Mouse (Mus musculus): ENCODE data around the gene Smim12. TPM values are rescaled to one million over a fixed set of nuclear protein-coding genes. Genes with fewer than 3 reads are reported as not detected.
A peak's percentile ranks its signal among the peaks of the same experiment; 100 is the strongest.

Gene Smim12
- polyA plus RNA-seq, 1 experiment from 2014 or later = 67.2 TPM

DNA sequence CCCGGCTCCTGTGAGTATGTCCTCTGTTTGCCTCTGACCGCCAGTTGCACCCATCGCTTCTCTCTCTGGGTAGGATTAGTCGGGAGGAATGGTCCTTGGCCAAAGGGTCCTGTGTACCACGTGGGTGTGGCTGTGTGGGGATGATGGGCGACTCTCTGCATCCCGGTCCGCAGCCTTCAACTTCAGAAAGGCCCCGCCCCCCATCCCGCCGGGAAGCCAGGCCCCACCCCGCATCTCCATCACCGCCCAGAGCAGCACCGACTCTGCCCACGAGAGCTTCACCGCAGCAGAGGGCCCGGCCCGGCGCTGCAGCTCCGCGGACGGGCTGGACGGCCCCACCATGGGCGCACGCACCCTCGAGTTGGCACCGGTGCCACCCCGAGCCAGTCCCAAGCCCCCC lies 29.1 kb upstream of the Smim12 start:
- H3K4me2 ChIP-seq (ENCODE audit: low read depth, low read length) = no peak overlapping the region
- no peak for ATAC-seq (replicated peaks; ENCODE audit: extremely low read depth, insufficient read depth, low FRiP score)
- no peak overlapping the region for H3K4me3 ChIP-seq (ENCODE audit: low read length)
- 15% methylated on average over 28 of the region's 28 CpGs for WGBS
- H3K36me3 ChIP-seq (ENCODE audit: control insufficient read depth, insufficient read depth) = no peaks in the 10 kb centered on the region
- no peak overlapping the region for H3K9ac ChIP-seq (ENCODE audit: low read length)
- no peak overlapping the region for H3K27ac ChIP-seq (ENCODE audit: low read length)
- H3K27me3 ChIP-seq (ENCODE audit: control insufficient read depth, insufficient read depth, low read length) = peaks cover 20% of the 10 kb centered on the region
- H3K4me1 ChIP-seq (ENCODE audit: control insufficient read depth, insufficient read depth, low read length) = peaks cover 4% of the 10 kb centered on the region
- no peaks in the 10 kb centered on the region for H3K9me3 ChIP-seq (replicated peaks; ENCODE audit: control insufficient read depth, low read length)

DNA sequence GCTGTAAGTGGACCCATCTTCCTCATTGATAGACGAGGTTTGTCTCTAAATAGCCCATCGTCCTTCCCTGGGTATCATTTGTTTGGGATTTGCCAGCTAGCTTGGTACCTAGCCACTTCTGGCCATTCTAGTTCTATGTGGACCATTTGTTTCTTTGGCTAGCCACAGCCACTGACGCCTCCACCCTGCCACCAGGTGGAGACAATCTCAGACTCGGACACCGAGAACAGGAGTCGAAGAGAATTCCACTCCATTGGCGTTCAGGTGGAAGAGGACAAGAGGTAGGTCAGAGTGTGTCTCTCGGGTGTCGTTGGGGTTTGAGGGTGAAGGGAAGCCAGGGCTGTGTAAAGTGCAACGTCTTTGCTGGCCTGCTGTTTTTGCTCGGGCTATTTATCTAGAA lies 28.5 kb upstream of the Smim12 start:
- H3K9me3 ChIP-seq (replicated peaks; ENCODE audit: control insufficient read depth, low read length) = no peaks in the 10 kb centered on the region
- no peak overlapping the region for H3K4me2 ChIP-seq (ENCODE audit: low read depth, low read length)
- no peaks in the 10 kb centered on the region for H3K36me3 ChIP-seq (ENCODE audit: control insufficient read depth, insufficient read depth)
- H3K4me3 ChIP-seq (ENCODE audit: low read length) = no peak overlapping the region
- H3K27me3 ChIP-seq (ENCODE audit: control insufficient read depth, insufficient read depth, low read length) = peaks cover 20% of the 10 kb centered on the region
- H3K27ac ChIP-seq (ENCODE audit: low read length) = no peak overlapping the region
- H3K4me1 ChIP-seq (ENCODE audit: control insufficient read depth, insufficient read depth, low read length) = peaks cover 4% of the 10 kb centered on the region
- no peak for ATAC-seq (replicated peaks; ENCODE audit: extremely low read depth, insufficient read depth, low FRiP score)
- WGBS = 48% methylated on average over 11 of the region's 11 CpGs
- no peak overlapping the region for H3K9ac ChIP-seq (ENCODE audit: low read length)

DNA sequence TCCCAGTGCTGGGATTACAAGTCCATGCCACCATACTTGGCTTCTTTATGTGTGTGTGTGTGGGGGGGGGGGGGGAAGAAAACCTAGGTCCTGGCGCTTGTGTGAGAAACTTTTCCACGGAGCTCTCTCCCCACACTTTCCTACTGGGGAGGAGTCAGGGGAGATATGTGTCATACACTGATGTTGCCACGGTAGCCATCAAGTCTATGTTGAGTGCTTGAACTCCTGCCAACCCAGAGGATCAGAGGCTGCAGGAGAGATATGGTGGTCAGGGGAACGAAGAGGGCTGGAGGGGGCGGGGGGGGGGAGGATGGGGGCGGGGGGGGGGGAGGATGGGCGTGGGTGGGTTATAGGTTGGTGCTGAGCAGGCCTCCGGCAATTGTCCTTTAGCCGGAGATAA lies 27.8 kb upstream of the Smim12 start:
- no peak for ATAC-seq (replicated peaks; ENCODE audit: extremely low read depth, insufficient read depth, low FRiP score)

DNA sequence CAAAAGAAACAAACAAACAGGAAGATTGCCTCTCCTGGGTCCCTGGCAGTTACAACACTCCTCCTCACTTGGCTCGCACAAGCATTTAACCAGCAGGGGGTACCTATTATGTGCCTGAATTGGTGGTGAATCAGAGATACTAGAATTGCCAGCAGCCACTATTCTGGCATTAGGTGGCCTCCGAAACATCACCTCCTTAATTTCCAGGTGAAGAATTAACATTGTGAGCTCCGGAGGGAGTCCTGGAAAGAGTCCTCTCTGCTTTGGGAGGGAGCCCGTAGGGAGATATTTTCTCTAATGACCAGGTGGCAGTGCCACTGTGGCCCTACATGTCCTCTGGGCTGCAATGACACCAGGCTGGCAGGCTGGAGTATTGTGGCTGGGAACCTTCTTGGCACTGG lies 27.3 kb upstream of the Smim12 start:
- Histone ChIP-seq H3K9me3 (replicated peaks; ENCODE audit: control insufficient read depth, low read length) (no peaks in the 10 kb centered on the region; the same call in 1 of the 2 replicates), H3K27me3 (ENCODE audit: control insufficient read depth, insufficient read depth, low read length) (peaks cover 20% of the 10 kb centered on the region), H3K4me3 (ENCODE audit: low read length) (no peak overlapping the region), H3K36me3 (ENCODE audit: control insufficient read depth, insufficient read depth) (no peaks in the 10 kb centered on the region), H3K9ac (ENCODE audit: low read length) (no peak overlapping the region), H3K27ac (ENCODE audit: low read length) (no peak overlapping the region), H3K4me1 (ENCODE audit: control insufficient read depth, insufficient read depth, low read length) (peaks cover 4% of the 10 kb centered on the region), H3K4me2 (ENCODE audit: low read depth, low read length) (no peak overlapping the region)
- no peak for ATAC-seq (replicated peaks; ENCODE audit: extremely low read depth, insufficient read depth, low FRiP score)
- 78% methylated on average over 4 of the region's 4 CpGs for WGBS

More for the DNA sequence above, 27.8 kb upstream of the Smim12 start:
- WGBS = 18% methylated on average over 5 of the region's 9 CpGs
- Histone ChIP-seq H3K9me3 (replicated peaks; ENCODE audit: control insufficient read depth, low read length) (no peaks in the 10 kb centered on the region; the same call in 1 of the 2 replicates), H3K27ac (ENCODE audit: low read length) (no peak overlapping the region), H3K9ac (ENCODE audit: low read length) (no peak overlapping the region), H3K4me3 (ENCODE audit: low read length) (no peak overlapping the region), H3K4me1 (ENCODE audit: control insufficient read depth, insufficient read depth, low read length) (peaks cover 4% of the 10 kb centered on the region), H3K36me3 (ENCODE audit: control insufficient read depth, insufficient read depth) (no peaks in the 10 kb centered on the region), H3K4me2 (ENCODE audit: low read depth, low read length) (peak overlapping the region; percentile 38), H3K27me3 (ENCODE audit: control insufficient read depth, insufficient read depth, low read length) (peaks cover 20% of the 10 kb centered on the region)

DNA sequence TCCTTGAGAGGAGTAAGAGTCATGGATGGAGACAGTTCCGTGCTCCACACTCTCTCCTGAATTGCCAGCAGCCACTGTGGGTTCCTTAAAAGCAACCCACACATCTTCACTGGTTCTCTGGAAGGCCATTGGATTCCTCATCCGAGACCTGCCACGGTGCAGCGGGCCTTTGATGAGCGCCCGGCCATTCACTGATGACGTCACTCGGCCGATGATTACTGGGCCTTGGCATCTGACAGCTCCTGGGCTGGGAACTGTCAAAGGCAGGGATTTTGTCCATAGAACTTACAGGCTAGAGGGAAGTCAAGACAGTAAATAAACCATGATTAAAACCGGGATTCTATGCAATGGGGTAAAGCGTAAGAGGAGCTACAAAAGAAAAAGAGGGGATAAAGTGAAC lies 26.5 kb upstream of the Smim12 start:
- no peak for ATAC-seq (replicated peaks; ENCODE audit: extremely low read depth, insufficient read depth, low FRiP score)
- no peak overlapping the region for H3K4me3 ChIP-seq (ENCODE audit: low read length)
- no peaks in the 10 kb centered on the region; the same call in 1 of the 2 replicates for H3K9me3 ChIP-seq (replicated peaks; ENCODE audit: control insufficient read depth, low read length)
- H3K36me3 ChIP-seq (ENCODE audit: control insufficient read depth, insufficient read depth) = no peaks in the 10 kb centered on the region
- peaks cover 4% of the 10 kb centered on the region for H3K4me1 ChIP-seq (ENCODE audit: control insufficient read depth, insufficient read depth, low read length)
- WGBS = 55% methylated on average over 11 of the region's 11 CpGs
- H3K4me2 ChIP-seq (ENCODE audit: low read depth, low read length) = no peak overlapping the region
- no peak overlapping the region for H3K27ac ChIP-seq (ENCODE audit: low read length)
- H3K9ac ChIP-seq (ENCODE audit: low read length) = no peak overlapping the region
- peaks cover 20% of the 10 kb centered on the region for H3K27me3 ChIP-seq (ENCODE audit: control insufficient read depth, insufficient read depth, low read length)

DNA sequence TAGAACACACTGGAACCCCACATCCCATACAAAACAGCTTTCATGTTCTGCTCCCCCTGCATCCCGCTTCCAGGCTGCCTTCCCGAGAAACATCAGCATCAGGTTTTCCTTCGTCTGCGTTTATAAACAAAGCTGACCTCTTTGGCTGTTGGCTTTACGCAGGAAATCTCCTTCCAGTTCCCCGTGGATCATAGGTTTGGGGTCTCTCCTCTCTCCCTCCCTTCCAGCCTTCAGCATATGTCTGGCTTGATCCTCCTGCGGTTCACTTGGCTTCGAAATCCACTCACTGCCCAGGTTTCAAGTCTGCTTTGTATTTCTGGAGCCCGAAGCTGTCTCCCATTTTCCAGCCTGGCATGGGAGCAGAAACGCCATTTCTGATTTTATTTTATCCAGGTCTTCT lies 20.3 kb upstream of the Smim12 start:
- Histone ChIP-seq H3K4me2 (ENCODE audit: low read depth, low read length) (no peak overlapping the region), H3K9ac (ENCODE audit: low read length) (no peak overlapping the region), H3K27ac (ENCODE audit: low read length) (no peak overlapping the region), H3K36me3 (ENCODE audit: control insufficient read depth, insufficient read depth) (no peaks in the 10 kb centered on the region), H3K4me3 (ENCODE audit: low read length) (no peak overlapping the region), H3K27me3 (ENCODE audit: control insufficient read depth, insufficient read depth, low read length) (peaks cover 33% of the 10 kb centered on the region), H3K4me1 (ENCODE audit: control insufficient read depth, insufficient read depth, low read length) (no peaks in the 10 kb centered on the region), H3K9me3 (replicated peaks; ENCODE audit: control insufficient read depth, low read length) (no peaks in the 10 kb centered on the region; the same call in 1 of the 2 replicates)
- WGBS = 35% methylated on average over 10 of the region's 10 CpGs
- no peak for ATAC-seq (replicated peaks; ENCODE audit: extremely low read depth, insufficient read depth, low FRiP score)

DNA sequence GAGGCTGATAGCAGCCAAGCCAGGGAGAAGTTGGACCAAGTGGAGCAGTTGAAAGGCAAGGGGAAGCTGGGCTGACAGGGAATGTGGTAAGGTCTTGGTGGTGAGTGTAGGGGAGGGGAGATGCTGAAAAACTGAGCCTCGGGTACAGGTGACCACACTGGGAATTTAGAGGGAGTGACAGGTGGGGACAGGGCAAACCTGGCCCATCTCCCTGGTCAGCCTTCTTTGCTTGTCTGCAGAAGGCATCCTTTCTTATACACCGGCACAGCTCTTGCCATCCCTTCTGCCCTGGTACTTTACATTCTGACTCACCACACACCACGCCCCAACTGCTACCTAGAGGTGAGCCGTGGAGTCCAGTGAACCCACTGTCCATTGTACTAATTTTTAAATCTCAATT lies 19.8 kb upstream of the Smim12 start:
- Histone ChIP-seq H3K9ac (ENCODE audit: low read length) (no peak overlapping the region), H3K9me3 (replicated peaks; ENCODE audit: control insufficient read depth, low read length) (no peaks in the 10 kb centered on the region; the same call in 1 of the 2 replicates), H3K27ac (ENCODE audit: low read length) (no peak overlapping the region), H3K27me3 (ENCODE audit: control insufficient read depth, insufficient read depth, low read length) (peaks cover 33% of the 10 kb centered on the region), H3K4me1 (ENCODE audit: control insufficient read depth, insufficient read depth, low read length) (no peaks in the 10 kb centered on the region), H3K36me3 (ENCODE audit: control insufficient read depth, insufficient read depth) (no peaks in the 10 kb centered on the region), H3K4me3 (ENCODE audit: low read length) (no peak overlapping the region), H3K4me2 (ENCODE audit: low read depth, low read length) (no peak overlapping the region)
- no peak for ATAC-seq (replicated peaks; ENCODE audit: extremely low read depth, insufficient read depth, low FRiP score)
- 62% methylated on average over 4 of the region's 4 CpGs for WGBS

DNA sequence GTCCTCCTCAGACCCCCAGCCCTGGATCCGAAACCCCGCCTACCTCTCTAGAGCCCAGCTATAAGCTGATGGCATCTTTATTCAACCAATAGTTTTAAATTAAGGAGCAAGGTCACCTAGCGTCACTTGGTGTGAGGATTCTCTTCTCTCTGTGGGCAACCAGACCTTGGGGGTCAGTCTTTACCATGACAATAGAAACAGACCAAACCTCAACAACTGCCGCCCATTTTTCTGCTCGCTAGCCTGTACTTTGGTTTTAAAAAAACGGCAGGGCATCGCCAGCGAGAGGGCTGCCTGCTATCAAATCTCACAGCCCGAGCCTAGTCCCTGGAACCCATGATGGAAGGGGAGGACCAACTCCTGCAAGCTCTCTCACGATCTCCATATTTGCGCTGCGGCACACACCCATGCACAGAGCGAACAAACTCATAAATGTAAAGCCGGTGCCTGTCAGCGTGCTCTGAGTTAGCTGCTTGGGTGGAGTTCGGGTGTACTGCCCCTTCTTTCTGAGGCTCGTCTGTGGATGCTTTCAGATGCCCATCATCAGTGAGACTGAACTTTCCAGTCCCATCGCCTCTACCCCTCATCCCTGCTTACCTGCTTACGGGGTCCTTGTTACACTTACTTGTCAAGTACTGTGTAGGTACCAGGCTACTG lies 19.0 kb upstream of the Smim12 start:
- no peaks in the 10 kb centered on the region for H3K36me3 ChIP-seq (ENCODE audit: control insufficient read depth, insufficient read depth)
- no peak overlapping the region for H3K4me2 ChIP-seq (ENCODE audit: low read depth, low read length)
- no peaks in the 10 kb centered on the region for H3K4me1 ChIP-seq (ENCODE audit: control insufficient read depth, insufficient read depth, low read length)
- no peak overlapping the region for H3K4me3 ChIP-seq (ENCODE audit: low read length)
- no peak overlapping the region for H3K27ac ChIP-seq (ENCODE audit: low read length)
- 26% methylated on average over 19 of the region's 19 CpGs for WGBS
- peaks cover 33% of the 10 kb centered on the region for H3K27me3 ChIP-seq (ENCODE audit: control insufficient read depth, insufficient read depth, low read length)
- no peak for ATAC-seq (replicated peaks; ENCODE audit: extremely low read depth, insufficient read depth, low FRiP score)
- H3K9ac ChIP-seq (ENCODE audit: low read length) = no peak overlapping the region
- no peaks in the 10 kb centered on the region; the same call in 1 of the 2 replicates for H3K9me3 ChIP-seq (replicated peaks; ENCODE audit: control insufficient read depth, low read length)

DNA sequence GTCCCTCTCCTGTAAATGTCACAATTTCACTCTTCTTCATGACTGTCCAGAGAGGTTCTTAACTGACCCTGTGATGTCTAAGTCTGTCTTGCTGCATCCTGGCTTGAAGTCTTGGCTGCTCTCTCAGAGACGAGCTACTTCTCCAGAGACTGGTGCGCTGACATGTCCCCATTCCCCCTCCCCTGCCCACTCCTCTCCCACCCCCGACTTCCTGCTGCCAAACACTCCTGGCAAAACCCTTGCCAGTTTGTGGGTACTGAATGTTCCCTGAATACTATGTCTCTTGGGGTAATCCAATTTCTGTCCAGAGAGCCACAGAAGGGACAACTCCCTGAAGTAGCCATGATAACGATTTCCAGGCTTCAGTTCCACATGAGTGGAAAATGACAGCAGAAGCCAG lies 17.5 kb upstream of the Smim12 start:
- Histone ChIP-seq H3K4me3 (ENCODE audit: low read length) (no peak overlapping the region), H3K27me3 (ENCODE audit: control insufficient read depth, insufficient read depth, low read length) (peaks cover 33% of the 10 kb centered on the region), H3K36me3 (ENCODE audit: control insufficient read depth, insufficient read depth) (no peaks in the 10 kb centered on the region), H3K4me1 (ENCODE audit: control insufficient read depth, insufficient read depth, low read length) (no peaks in the 10 kb centered on the region), H3K4me2 (ENCODE audit: low read depth, low read length) (no peak overlapping the region), H3K9me3 (replicated peaks; ENCODE audit: control insufficient read depth, low read length) (no peaks in the 10 kb centered on the region), H3K27ac (ENCODE audit: low read length) (no peak overlapping the region), H3K9ac (ENCODE audit: low read length) (no peak overlapping the region)
- no peak for ATAC-seq (replicated peaks; ENCODE audit: extremely low read depth, insufficient read depth, low FRiP score)
- WGBS = 55% methylated on average over 4 of the region's 4 CpGs
